Mouse (Mus musculus) E14TG2a.4 (cell line): ENCODE results near the gene Coa3.

Source experiments
- CTCF ChIP-seq: conservative IDR thresholded peaks from 2 replicates; pipeline ENCODE4 v1.5.1; 2014; ENCODE audit warnings: low read length
- NANOG ChIP-seq: IDR thresholded peaks from 2 replicates; pipeline ENCODE4 v1.6.1; 2014; ENCODE audit warnings: borderline replicate concordance, low read length, mixed read lengths
- POU5F1 ChIP-seq: IDR thresholded peaks from 2 replicates; pipeline ENCODE4 v1.6.1; 2014; ENCODE audit warnings: low read length, borderline replicate concordance

GRCm38 (mm10) chr11:101234124-101234523, 44.8 kb downstream of the Coa3 start:
- TF ChIP-seq CTCF (no peak), NANOG (peak; percentile 82), POU5F1 (no peak)
